Mouse (Mus musculus) macrophage (primary cell): ENCODE results near the gene Col6a1. TPM values are rescaled to one million over a fixed set of nuclear protein-coding genes. Genes with fewer than 3 reads are reported as not detected.

Experiments
- H3K27ac ChIP-seq: fragments of 350-480 bp; formaldehyde crosslinking; 2 replicates; pipeline ENCODE4 v1.9.0; 2021
- H3K36me3 ChIP-seq: fragments of 350-480 bp; formaldehyde crosslinking; 2 replicates; pipeline ENCODE4 v1.9.0; 2021; ENCODE audit errors: inconsistent target
- H3K4me3 ChIP-seq: fragments of 350-480 bp; formaldehyde crosslinking; 2 replicates; pipeline ENCODE4 v1.9.0; 2021; ENCODE audit errors: inconsistent target
- H3K79me2 ChIP-seq: fragments of 350-480 bp; formaldehyde crosslinking; 2 replicates; pipeline ENCODE4 v1.9.0; 2021; ENCODE audit errors: inconsistent target
- WGBS: methylation state at CpG from one replicate; pipeline ENCODE4 v1.1.7; 2026; ENCODE audit warnings: inconsistent platforms; ENCODE audit not compliant: missing documents; 5-methylcytosine and 5-hydroxymethylcytosine counted together
- polyA plus RNA-seq: library from polyadenylated mRNA; stranded (reverse); fragments of 250-400 nt; gene quantifications from 3 replicates; pipeline ENCODE4 v1.2.4, GENCODE M21; 2018; ENCODE audit warnings: inconsistent platforms

The Col6a1 gene
- polyA plus RNA-seq, 1 experiment from 2014 or later = 0.04 TPM

DNA sequence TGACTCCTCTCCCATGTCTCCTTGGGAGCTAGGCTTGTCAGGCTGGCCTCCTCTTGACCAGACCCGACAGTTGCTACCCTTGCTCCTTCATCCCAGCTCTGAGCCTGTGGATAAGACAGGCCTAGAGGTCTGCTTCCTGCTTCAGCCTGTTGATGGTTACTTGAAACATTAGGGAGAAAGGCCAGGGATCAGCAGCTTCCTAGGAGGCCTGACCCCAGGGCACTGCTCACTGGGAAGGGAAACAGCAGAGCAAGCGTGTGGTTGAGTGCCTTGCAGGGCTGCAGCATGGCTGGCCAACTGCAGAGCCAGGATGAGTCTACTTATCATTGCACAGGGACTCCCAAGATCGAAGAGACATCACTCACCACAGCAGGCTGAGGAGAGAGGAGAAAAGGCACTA, 13.5 kb downstream of the Col6a1 start:
- Histone ChIP-seq H3K36me3 (no peaks in the 10 kb centered on the region), H3K4me3 (no peak overlapping the region), H3K79me2 (no peaks in the 10 kb centered on the region), H3K27ac (no peak overlapping the region)
- 87% methylated on average over 3 of the region's 3 CpGs for WGBS

DNA sequence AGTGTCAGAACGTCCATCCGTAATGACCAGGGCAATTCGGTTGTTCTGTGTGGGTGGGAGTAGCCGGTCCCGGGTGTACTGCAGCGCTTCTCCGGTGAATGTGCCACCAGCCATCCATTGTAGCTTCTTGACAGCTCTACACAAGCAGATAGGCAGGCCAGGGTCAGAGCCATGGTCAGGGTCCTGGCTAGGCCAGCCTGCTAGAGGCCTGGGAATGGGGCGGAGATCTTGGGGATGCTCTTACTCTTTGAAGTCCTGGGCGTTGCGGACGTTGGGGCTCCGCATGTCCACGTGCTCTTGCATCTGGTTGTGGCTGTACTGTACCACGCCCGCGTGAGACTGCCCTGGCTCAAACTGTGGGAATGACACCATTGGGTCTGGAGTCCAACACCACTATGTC, 14.6 kb downstream of the Col6a1 start:
- Histone ChIP-seq H3K27ac (no peak overlapping the region), H3K36me3 (no peaks in the 10 kb centered on the region), H3K79me2 (no peaks in the 10 kb centered on the region), H3K4me3 (no peak overlapping the region)
- 94% methylated on average over 16 of the region's 16 CpGs for WGBS

DNA sequence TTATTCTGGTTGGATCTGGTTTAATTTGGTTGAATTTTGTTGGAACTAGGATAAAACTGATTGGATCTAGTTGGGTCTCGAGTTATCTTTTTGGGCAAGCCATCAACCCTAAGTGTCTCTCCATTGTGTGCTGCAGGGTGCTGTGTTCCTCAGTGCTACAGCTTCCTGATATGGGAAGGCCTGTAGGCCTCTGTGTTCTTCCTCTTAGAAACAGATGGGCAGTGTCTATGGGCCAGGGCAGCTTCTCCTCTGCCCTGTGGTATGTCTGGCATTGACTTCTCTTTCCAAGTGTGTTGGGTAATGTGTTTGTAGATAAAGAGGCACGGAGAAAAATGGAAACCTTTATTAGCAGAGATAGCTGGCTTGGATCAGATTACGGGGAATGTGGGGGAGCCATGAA, 17.5 kb downstream of the Col6a1 start:
- Histone ChIP-seq H3K79me2 (no peaks in the 10 kb centered on the region), H3K4me3 (no peak overlapping the region), H3K27ac (no peak overlapping the region), H3K36me3 (no peaks in the 10 kb centered on the region)
- WGBS = 77% methylated on average over 3 of the region's 3 CpGs

DNA sequence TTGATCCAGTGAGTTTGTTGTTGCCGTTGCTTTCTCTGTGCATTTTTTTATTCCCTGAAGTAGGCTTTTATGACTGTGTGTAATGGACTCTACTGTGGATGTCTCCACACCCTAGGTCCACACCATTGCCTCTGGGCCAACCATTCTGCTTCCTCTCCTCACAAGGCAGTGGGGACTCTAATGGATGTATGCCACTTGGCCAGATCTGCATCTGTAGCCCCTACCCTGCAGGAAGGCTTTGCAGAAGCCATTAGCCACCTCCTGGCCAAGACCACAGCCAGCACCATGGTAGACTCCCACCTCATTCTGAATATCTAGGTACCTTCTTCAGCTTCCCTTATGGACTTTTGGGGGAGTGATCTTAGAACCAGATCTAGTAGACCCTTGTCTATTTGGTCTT, 18.4 kb downstream of the Col6a1 start:
- no peak overlapping the region for H3K4me3 ChIP-seq
- 93% methylated on average over 1 of the region's 1 CpGs for WGBS
- no peak overlapping the region for H3K27ac ChIP-seq
- H3K79me2 ChIP-seq = no peaks in the 10 kb centered on the region
- H3K36me3 ChIP-seq = no peaks in the 10 kb centered on the region

DNA sequence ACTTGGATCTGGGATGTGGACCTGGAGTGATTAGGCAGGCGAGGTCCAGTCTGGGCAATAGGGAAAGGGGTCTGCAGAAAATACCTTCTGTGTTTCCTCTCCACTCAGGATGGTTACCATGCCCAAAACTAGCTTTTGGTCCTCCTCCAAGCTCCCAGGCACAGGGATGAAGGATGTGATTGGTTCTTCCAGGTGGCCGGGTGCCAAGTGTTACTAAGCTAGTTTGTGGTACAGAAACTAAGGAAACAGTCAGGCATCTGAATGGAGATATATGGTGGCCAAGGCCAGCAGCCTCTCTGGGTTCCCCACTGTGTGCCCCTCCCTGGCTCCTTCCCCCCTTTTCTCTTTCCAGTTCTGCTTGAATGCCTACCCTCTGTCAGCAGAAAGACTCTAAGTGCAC, 19.0 kb downstream of the Col6a1 start:
- H3K36me3 ChIP-seq = no peaks in the 10 kb centered on the region
- no peaks in the 10 kb centered on the region for H3K79me2 ChIP-seq
- WGBS = 76% methylated on average over 2 of the region's 2 CpGs
- no peak overlapping the region for H3K4me3 ChIP-seq
- no peak overlapping the region for H3K27ac ChIP-seq

DNA sequence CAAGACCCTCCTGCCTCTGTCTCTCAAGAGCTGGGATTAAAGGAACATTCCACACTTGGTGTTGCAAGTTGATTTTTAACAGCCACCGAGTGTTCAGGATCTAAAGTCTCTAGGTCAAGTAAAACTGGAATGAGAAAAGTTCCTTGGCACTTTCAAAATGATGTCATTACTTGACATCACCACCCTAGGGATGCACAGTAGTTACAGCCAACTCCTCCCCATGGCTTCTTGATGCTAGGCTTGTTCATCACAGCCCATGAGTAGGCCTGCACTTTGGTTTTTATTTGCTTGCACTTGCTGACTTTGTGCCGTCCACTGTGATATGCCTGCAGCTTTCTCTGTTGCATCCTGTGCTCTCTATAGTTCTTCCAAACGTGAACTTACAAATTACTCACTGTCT, 21.6 kb downstream of the Col6a1 start:
- WGBS = 78% methylated on average over 3 of the region's 3 CpGs
- H3K79me2 ChIP-seq = no peaks in the 10 kb centered on the region
- no peaks in the 10 kb centered on the region for H3K36me3 ChIP-seq
- H3K4me3 ChIP-seq = no peak overlapping the region
- H3K27ac ChIP-seq = no peak overlapping the region

DNA sequence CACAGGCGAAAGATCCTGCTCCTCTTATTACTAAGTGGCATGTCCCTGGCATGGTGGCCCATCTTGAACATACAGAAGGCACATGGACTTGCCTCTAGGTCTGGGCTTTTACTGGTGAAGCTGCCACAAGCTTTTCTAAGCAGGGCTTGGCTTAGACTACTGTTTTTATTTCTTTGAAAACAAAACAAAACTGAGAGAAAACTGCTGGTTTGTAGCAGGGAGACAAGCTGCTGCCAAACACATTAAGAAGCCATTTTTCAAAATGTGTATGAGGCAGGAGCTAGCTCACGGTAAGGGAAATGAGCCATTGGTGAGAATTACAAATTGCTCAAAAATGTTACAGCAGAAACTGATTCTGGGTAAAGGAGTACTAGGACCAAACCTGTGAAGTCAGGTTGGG, 24.5 kb downstream of the Col6a1 start:
- H3K4me3 ChIP-seq = no peak overlapping the region
- H3K27ac ChIP-seq = no peak overlapping the region
- no peaks in the 10 kb centered on the region for H3K36me3 ChIP-seq
- 82% methylated on average over 2 of the region's 2 CpGs for WGBS
- no peaks in the 10 kb centered on the region for H3K79me2 ChIP-seq

DNA sequence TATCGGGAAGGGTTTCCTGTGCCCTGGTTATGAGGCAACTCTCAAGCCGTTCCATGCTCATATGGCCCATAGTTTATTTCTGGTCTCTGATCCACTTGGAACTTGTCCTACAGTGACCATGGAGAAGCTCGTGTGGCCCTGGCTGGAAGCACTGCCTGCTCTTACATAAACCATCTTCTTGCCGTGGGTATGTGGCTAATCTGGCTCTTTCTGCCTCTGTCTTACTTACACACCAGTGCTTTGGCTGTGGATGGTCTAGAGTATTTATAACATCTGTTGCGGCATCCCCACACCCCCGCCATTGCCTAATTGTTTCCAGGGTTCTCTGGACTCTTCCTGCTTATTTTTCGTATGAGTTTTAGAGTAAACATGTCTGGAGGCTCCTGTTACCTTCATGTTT, 26.2 kb downstream of the Col6a1 start:
- Histone ChIP-seq H3K4me3 (no peak overlapping the region), H3K27ac (no peak overlapping the region)
- 80% methylated on average over 7 of the region's 7 CpGs for WGBS

DNA sequence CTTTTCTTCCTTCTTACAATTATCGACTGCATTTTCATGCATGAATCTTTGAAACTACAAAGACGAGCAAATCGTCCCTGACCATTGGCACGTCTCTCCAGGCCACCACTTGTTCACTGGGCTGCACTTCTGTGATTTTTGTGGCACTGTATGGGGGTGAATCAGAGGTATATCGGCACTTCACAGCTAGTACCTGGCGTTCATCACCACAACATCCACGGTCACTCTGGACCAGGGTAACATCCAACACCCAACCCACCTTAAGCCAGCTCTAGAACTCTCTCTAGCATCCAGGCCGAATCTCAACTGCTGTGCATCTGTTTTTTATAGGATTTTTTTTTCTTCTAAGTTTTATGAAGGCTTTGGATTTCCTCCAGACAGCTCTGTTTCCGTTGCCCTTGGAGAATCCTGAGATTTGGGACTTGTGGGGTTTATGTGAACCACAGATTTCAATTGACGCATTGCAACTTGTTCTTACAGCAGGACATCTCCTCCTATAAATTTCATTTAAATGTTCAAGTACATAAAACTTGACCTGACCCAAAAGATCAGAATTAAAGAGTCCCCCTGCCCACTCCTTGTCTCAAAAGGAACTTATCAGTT, 30.6 kb downstream of the Col6a1 start:
- 91% methylated on average over 10 of the region's 10 CpGs for WGBS
- no peak overlapping the region for H3K4me3 ChIP-seq
- H3K27ac ChIP-seq = no peak overlapping the region
- H3K36me3 ChIP-seq = no peaks in the 10 kb centered on the region
- H3K79me2 ChIP-seq = no peaks in the 10 kb centered on the region

More for the DNA sequence above, 26.2 kb downstream of the Col6a1 start:
- no peaks in the 10 kb centered on the region for H3K36me3 ChIP-seq
- no peaks in the 10 kb centered on the region for H3K79me2 ChIP-seq

DNA sequence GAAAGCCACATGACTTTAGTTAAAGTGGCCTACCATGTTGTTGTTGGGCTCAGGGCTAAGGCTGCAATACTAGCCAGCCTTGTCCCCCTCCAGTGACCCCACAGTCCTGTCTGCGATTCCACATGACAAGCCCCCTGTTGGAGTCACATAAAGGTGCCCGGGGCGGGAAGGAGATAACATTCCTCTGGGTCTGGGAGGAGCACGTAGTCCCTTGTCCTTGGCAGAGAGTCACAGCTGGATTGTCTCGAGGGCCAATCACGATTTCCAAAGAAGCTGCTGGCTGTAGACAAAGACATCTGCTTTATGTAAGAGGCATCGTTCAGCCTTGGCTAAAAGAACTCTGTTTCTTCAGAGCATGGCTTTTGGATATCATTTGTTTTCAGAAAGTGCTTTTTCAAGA, 31.2 kb downstream of the Col6a1 start:
- Histone ChIP-seq H3K36me3 (no peaks in the 10 kb centered on the region), H3K27ac (no peak overlapping the region), H3K79me2 (no peaks in the 10 kb centered on the region), H3K4me3 (no peak overlapping the region)
- 81% methylated on average over 7 of the region's 7 CpGs for WGBS

DNA sequence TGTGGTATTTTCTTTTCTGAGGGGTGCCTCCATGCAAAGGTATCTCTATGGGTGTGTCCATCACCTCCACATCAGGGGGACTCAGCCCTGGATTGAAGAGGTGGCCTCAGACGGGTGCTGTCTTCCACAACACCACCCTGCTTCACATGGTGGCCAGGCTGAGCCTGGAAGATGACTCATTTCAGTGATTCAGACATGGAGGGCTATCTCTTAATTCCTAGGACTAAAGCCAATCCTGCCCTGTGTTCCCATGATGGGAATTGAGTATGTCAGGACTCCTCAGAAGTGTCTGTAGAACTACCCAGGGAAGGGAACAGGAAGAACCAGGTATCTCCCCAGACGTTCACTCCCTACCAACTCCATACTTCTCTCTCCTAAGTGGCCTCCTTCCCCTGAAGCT, 32.5 kb downstream of the Col6a1 start:
- Histone ChIP-seq H3K79me2 (no peaks in the 10 kb centered on the region), H3K36me3 (no peaks in the 10 kb centered on the region), H3K27ac (no peak overlapping the region), H3K4me3 (no peak overlapping the region)
- 85% methylated on average over 2 of the region's 2 CpGs for WGBS

DNA sequence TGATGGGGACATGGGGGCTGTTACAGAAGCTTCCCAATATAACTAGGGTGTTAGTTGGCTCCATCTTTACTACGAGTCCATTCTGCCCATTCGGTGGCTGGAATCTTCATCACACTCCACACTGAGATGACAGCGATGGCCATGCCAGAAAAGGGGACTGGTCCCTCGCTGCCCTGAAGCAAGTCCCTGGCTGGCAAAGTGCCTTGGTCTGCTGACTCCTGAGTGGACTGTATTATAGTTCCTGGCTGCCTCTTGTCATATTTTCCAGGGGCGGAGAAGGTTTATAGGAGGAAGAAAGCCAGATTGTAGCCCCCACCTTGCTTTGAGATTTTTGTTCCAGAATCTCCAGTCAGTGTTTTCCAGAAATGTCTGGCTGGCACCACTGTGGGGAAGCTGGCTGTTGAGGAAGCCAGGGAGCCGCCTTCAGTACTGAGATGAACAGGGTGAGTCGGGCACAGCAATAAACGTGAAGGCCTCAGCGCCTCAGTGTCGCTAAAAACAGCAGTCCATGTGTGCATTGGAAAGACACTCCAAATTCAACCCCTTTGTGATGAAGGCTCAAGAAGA, 40.4 kb downstream of the Col6a1 start:
- H3K36me3 ChIP-seq = no peaks in the 10 kb centered on the region
- no peak overlapping the region for H3K4me3 ChIP-seq
- H3K27ac ChIP-seq = no peak overlapping the region
- no peaks in the 10 kb centered on the region for H3K79me2 ChIP-seq
- 92% methylated on average over 10 of the region's 10 CpGs for WGBS

DNA sequence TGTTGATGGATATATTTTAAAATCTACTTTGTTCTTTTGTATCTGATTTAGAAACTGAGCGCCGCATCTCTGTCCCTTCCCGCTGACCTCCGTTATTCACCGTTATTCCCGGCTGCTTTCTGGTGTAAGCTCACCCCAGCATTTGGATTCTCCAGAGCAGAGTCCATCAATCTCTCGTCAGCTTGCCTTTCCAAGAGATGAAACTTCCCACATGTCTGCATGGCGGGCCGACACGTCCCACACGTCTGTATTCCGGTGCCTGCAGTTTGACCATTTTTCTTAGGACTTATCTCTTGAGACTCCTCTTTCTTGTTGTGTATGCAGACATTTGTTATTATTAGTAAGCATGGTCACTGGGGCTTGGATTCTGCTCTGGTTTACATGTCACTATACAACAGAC, 42.0 kb downstream of the Col6a1 start:
- no peaks in the 10 kb centered on the region for H3K36me3 ChIP-seq
- no peak overlapping the region for H3K27ac ChIP-seq
- WGBS = 97% methylated on average over 12 of the region's 12 CpGs
- no peaks in the 10 kb centered on the region for H3K79me2 ChIP-seq
- H3K4me3 ChIP-seq = no peak overlapping the region

DNA sequence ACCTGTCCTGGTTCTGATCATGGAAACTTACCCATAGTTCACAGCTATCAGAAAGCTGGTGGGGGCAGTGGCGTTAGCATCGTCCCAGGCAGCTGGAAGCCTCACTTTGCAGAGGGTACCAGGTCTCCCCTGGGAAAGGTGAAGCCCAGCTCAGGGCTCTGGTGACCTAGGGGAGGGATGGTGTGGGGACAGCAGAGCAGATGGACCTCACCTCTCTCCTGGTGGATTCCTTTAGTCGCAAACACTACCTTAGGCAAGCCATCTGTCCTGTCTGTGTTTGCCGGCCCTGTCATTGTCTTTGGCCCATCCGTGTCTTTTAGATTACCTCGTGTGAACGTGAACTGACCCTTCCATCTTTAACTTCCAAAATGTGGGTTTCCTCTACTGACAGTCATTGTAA, 42.5 kb downstream of the Col6a1 start:
- Histone ChIP-seq H3K4me3 (no peak overlapping the region), H3K27ac (no peak overlapping the region), H3K36me3 (no peaks in the 10 kb centered on the region), H3K79me2 (no peaks in the 10 kb centered on the region)
- WGBS = 72% methylated on average over 7 of the region's 7 CpGs

DNA sequence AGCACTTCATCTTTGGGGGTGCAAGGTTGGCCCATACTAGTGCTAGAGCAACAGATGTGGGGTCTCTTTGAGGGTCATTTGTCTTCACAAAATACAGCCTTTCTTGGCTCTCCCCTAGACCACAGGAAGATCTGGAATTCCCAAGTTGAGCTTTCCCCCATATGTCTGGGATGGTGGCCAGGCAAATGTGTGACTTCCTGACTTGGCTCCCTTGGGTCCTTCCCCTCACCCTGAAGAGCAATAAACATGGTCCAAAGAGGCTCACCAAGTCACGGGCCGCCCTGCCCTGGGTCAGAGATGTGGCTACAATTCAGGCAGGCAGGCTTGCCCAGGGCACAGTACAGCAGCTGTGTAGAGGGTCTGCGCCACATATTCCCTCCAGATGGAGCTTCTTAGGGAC, 44.1 kb downstream of the Col6a1 start:
- Histone ChIP-seq H3K79me2 (no peaks in the 10 kb centered on the region), H3K27ac (no peak overlapping the region), H3K4me3 (no peak overlapping the region), H3K36me3 (no peaks in the 10 kb centered on the region)
- WGBS = 86% methylated on average over 3 of the region's 3 CpGs
